Mouse (Mus musculus) frontal cortex, postnatal 25 days (tissue): ENCODE results near the gene Odf3l2.
A peak's percentile ranks its signal among the peaks of the same experiment; 100 is the strongest.

Experiments
- DNase-seq, 2 experiments: peaks; one replicate each; pipeline ENCODE4 v3.0.0; 2022; ENCODE audit warnings: low spot score in 2 of 2

The Odf3l2 gene

GRCm38 (mm10) chr10:79626156-79626555, 19.4 kb downstream of the Odf3l2 start:
- no peak for DNase-seq

DNA sequence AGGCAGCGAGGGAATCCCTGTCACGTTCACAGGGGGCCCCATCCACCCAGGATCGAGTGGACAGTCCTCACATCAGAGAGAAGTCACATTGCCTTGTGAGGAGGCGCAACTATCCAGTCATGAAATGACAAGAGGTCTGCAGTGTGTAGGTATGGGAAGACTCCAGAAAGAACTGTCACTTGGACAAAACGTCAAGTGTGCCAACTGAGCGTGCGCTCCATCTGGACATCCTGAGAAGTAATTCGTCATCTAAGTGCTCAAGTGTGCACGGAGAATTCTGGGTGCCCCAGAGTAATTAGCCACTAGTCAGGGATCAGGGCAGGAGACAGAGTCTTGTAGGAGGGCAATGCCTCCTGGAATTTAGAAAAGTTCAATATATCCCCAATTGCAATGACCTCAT, 20.1 kb downstream of the Odf3l2 start:
- no peak for DNase-seq

DNA sequence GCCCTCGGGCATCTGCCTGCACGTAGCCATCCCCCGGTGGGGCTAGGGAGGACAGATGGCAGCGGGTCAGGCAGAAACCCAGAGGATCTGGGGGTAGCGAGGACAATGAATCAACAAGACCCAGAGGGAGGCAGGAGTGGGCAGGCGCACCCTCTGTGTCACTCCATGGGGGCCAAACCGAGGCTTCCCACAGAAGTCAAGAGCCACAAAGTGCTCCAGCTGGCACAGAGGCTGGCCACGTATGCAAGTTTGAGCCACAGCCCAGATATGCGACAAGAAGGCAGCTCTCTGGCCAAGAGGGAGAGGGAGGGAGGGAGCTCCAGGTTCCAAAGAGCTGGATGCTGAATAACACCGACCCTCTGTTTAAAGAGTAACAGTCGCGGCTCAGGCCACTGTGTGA, 21.6 kb downstream of the Odf3l2 start:
- DNase-seq = no peak

DNA sequence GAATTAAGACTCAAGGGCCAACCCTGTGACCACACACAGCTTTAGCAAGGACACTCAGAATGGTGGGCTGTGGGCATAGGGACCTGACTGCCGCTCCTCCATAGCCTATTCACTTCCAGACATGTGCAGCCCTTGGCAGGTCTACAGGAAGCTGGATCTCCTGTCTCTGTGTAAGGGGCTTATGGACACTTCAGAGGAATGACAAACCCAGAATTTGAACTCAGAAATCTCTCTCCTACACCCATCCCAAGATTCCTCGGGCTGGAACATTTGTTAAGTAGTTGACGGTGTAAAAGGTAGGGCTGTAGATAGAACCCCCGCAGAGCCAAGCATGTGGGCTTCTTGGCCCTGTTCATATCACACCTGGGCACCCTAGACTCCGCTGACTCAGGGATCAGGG, 29.2 kb downstream of the Odf3l2 start:
- no peak for DNase-seq

- no peak for DNase-seq
Measured at GRCm38 (mm10) chr10:79615860-79616259, 29.7 kb downstream of the Odf3l2 start.

DNA sequence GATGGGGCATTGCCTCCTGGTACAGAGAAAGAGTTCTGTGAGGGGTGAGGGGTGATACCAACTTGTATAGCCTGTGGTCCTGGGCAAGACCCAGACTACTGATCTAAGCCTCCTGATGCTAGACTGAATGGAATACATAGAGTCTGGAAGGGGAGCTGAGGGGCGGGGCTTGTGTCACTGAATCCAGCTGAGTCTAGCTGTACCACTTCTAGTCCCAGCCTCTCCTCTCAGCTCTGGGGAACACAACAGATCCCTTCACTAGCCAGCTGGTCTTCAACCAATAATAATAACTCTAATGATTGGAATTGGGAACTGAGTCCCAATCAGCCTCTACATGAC, 31.3 kb downstream of the Odf3l2 start:
- DNase-seq = no peak

- peak; percentile 45 to 55 for DNase-seq
Measured at GRCm38 (mm10) chr10:79613578-79614304, 31.8 kb downstream of the Odf3l2 start, which contains the start of gene C2cd4c. Gene C2cd4c, minus strand, starts transcription at chr10:79614025.

DNA sequence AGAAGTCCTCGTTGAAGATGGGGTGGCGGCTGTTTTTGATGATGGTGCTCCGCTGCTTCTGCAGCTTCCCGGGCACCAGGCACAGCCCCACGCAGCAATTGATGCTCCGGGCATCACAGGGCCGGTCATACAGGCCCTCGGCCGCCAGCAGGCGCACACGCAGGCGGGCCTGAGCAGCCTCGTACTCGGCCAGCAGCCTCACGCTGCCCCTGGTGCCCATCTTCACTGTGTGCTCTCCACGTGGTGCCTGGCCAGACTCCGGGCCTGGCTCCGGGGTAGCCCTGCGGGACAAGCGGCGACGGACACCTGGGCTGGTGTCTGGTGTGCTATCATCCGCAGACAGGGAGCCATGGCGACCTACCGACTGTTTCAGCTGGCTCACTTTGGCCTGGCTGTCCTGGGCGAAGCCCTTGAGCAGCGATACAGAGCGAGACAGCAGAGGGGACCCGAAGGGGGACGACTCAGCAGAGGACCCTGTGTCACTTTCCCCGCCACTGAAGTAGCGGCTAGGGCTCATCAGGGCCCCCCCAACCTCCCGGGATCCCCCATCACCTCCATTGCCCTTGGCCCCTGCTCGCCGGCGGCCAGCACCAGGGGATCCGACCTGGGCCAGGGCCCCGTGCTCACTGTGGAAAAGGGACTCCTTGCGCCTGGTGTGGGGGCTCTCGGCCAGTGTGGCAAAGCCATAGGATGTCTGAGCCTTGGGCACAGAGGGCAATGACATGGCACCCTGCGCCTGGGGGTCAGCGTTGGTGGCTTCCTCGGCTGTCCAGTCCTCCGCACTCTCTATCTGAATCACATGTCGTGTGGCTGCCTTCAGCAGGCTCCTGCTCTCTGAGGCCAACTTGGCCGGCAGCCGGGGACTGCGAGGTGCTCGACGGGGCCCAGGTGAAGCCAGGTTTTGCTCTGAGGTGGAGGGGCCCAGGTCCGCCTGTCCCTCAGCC, 33.1 kb downstream of the Odf3l2 start:
- no peak for DNase-seq

- DNase-seq = no peak
Measured at GRCm38 (mm10) chr10:79611296-79611695, 34.2 kb downstream of the Odf3l2 start.

- no peak for DNase-seq
Measured at GRCm38 (mm10) chr10:79609276-79609675, 36.3 kb downstream of the Odf3l2 start.

DNA sequence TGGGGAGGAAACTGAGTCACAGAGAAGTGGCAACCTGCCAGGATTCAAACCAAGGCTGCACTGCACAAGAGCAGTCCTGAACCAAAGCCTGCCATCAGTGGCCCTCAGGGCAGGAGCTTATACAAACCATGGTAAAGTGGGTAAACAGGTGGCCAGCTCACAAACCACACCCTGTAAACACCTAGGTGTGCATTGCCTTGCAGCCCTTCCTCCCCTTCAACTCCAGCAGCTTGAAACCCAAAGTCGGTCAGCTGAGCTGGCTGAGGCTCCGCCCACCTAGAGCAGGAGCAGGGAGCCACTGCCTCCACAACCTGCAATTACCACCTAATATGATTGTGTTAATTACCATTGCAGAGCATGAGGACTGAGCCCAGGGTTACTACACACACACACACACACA, 37.6 kb downstream of the Odf3l2 start:
- DNase-seq = no peak

DNA sequence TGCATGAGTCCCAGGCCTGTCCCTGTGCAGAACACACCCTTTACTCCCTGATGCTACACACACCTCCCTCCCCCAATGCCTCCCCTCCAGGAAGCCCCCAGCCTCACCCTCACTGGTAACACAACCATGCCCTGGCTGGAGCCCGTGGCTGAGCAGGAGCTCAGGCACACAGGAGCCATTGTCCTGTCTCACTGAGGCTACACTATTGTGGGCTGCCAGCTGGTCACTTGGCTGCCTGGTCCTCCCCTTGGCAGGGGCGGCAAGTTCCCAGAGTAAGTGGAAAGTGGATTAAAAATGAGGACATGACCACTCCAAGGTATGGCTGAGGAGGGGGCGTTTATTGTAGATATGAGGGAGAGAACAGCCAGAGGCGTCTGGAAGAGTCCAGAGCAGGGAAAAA, 39.0 kb downstream of the Odf3l2 start:
- DNase-seq = no peak

GRCm38 (mm10) chr10:79597936-79598230, 47.7 kb downstream of the Odf3l2 start:
- DNase-seq = no peak

DNA sequence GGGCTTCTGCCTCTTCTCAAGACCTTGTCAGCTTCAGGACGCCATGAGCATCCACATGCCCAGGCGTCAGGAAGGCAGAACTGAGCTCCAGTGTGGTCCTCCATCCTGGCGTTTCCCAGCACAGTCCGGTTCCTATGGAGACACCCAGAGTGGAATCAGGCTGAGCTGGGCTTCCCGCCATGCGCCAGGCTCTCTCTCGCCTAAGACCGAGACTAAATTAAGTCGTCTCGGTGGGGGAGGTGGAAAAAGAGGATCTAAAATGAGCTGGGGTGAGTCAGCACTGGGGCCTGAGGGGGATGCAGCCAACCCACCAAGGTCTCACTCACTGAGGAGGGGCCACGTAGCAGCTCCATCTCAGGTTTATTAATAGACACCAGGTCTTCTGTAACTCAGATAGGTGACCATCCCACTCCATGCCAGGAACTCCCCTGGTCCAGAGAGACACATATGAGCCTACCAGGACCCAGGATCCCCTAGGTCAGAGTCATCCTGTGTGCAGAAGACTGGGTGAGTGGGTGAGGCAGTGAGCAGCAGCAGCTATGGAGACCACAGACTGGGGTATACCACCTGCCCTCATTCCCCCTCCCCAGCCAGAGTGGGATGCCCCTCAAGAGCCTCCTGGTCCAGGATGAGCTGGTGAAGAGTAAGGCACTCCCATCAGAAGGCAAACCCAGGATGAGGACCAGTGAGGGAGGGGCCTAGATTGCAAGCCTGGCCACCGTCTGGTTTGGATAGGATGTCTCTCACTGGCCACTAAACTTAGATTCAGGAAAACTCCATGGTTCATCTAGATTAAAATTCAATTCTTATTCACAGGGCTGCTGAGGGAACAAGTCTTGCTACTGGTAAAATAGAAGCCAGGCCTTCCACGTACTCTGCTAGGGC, 48.2 kb downstream of the Odf3l2 start:
- peak in 1 of 2 experiments; percentile 58 for DNase-seq

DNA sequence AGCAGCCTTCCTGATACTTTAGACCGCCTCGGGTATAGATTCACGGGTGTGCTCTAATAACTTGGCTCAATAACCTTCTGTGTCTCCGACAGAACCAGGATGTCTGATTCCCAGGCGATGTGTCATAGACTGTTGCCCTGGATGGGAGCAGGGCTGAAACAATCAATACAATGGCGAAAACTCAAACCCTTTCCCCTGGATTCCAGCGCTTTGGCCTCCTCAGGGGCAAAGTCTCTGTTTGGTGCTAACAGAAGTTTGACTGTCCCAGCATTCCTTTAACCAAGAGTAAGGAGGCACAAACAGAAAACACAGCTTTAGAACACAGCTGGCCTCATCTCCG, 50.0 kb downstream of the Odf3l2 start:
- no peak for DNase-seq

DNA sequence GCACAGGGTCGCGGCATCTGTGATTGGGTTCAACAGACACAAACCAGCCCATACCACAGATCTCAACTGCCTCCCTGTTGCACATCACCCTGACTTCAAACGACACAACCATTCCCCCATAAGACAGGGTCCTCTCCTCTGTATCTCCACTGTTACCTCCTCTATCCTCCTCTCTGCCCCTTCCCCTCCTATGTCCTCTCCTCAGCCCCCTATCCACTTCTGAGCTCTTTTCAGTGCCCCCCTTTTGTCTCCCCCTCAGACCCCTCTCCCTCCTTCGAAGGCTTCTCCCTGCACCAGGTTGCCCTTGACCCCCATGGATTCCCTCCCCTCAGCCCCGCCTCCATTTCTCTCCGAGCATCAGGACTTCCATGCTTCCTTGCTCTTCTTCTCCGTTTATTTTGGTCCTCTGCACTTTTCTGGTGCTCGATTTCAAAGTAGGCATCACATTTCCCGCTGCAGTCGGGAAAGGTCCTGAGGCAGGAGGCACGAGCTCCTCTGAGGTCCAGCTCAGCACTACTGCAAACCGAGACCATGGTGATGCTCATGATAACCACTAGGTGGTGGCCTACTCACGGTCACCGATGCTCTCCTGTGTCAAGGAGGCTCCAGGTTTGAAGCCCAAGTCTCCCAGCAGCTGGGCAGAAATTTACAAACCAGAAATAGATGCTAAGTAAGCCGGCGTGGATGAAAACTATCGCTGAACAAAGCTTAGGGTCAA, 50.5 kb downstream of the Odf3l2 start:
- DNase-seq = peak in 1 of 2 experiments; percentile 48

GRCm38 (mm10) chr10:79594111-79594510, 51.4 kb downstream of the Odf3l2 start:
- DNase-seq = no peak

DNA sequence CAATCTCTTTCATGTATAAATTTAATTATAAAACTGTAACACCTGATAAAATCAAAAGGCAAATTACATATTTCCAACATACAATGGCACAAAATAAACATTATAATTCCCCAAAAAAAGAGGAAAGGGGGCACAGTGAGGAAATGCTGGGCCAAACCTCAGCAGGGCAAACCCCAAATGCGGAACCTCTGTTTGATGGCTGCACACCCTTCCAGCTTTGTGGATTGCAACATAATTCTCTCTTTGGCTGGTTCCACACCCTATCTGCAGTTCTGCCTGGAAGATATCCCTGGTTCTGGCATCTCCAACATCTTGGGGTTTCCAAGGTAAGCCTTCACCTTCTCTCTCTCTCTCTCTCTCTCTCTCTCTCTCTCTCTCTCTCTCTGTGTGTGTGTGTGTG, 54.8 kb downstream of the Odf3l2 start:
- no peak for DNase-seq
